Mouse (Mus musculus) liver, adult 2 months (tissue): ENCODE measurements around the gene Amdhd1.

Experiments used
- CTCF ChIP-seq: fragments of 200-500 bp; IDR thresholded peaks from 2 replicates; pipeline ENCODE4 v1.5.1; 2011; ENCODE audit warnings: low read depth, low read length, control low read depth
- POLR2A ChIP-seq: fragments of 200-500 bp; IDR thresholded peaks from 2 replicates; pipeline ENCODE4 v1.6.1; 2011; ENCODE audit warnings: low read length, control low read depth; ENCODE audit not compliant: insufficient read depth; ENCODE audit errors: extremely low read depth

DNA sequence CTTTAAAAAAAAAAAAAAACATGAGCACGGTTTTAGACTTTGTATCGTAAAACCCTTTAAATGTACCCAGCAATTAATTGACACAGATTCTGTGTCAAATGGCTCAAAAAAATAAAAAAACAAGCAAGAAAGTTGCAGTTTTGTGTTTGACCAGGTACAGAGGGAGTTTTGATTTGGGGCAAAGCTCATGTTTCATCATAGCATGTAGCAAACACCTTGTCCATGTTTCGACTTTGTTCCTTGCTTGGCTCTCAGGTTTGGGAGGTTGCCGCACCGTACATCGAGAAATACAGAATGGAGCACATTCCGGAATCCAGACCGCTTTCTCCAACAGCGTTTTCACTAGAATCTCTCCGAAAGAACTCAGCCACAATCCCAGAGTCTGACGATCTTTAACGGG lies 23.9 kb downstream of the Amdhd1 start:
- TF ChIP-seq CTCF (no peak), POLR2A (no peak)
